Mouse (Mus musculus) embryonic facial prominence, embryonic 15.5 days (tissue): Measurements from ENCODE around the gene Rhebl1. TPM values are rescaled to one million over a fixed set of nuclear protein-coding genes. Genes with fewer than 3 reads are reported as not detected.
"Not testable (repeated sequence)": the region's sequence is repeated elsewhere in the genome, so short reads cannot be mapped to it uniquely, and the experiment has no call there.

Experiments
- ATAC-seq: fragments of 200-750 bp; cut with Nextera tagmentation; 2 replicates; pipeline ENCODE4 v1.8.0; 2017; ENCODE audit warnings: low read depth, moderate TSS enrichment; ENCODE audit not compliant: insufficient number of reproducible peaks, low FRiP score, low TSS enrichment
- H3K27ac ChIP-seq: fragments of 300-500 bp; sonication (generic); replicated peaks from 2 replicates; pipeline ENCODE4 v1.5.1; 2015; ENCODE audit warnings: mild to moderate bottlenecking, inconsistent platforms
- H3K27me3 ChIP-seq: fragments of 300-500 bp; sonication (generic); 2 replicates; pipeline ENCODE4 v1.6.1; 2015; ENCODE audit warnings: inconsistent platforms
- H3K36me3 ChIP-seq: fragments of 300-500 bp; sonication (generic); 2 replicates; pipeline ENCODE4 v1.6.1; 2015; ENCODE audit warnings: mild to moderate bottlenecking, inconsistent platforms
- H3K4me1 ChIP-seq: fragments of 300-500 bp; sonication (generic); 2 replicates; pipeline ENCODE4 v1.6.1; 2015; ENCODE audit warnings: inconsistent platforms
- H3K4me2 ChIP-seq: fragments of 300-500 bp; sonication (generic); replicated peaks from 2 replicates; pipeline ENCODE4 v1.6.1; 2015; ENCODE audit warnings: mild to moderate bottlenecking, inconsistent platforms
- H3K4me3 ChIP-seq: fragments of 300-500 bp; sonication (generic); replicated peaks from 2 replicates; pipeline ENCODE4 v1.5.1; 2015; ENCODE audit warnings: mild to moderate bottlenecking, inconsistent platforms
- H3K9ac ChIP-seq: fragments of 300-500 bp; sonication (generic); 2 replicates; pipeline ENCODE4 v1.6.1; 2015; ENCODE audit warnings: inconsistent platforms
- H3K9me3 ChIP-seq: fragments of 300-500 bp; sonication (generic); replicated peaks from 2 replicates; pipeline ENCODE4 v1.6.1; 2016; ENCODE audit warnings: inconsistent platforms
- WGBS: fragments of 180-500 bp; shearing (Covaris S2); methylation state at CpG from one replicate; pipeline ENCODE4 v1.1.7; 2015; 5-methylcytosine and 5-hydroxymethylcytosine counted together
- polyA plus RNA-seq: library from polyadenylated mRNA; unstranded; fragments of >200 nt; fragmentation: Nextera tagmentation; extraction: Ambion mirVana; gene quantifications from 2 replicates; pipeline ENCODE4 v1.2.1, GENCODE M21; 2015

Rhebl1 gene
- polyA plus RNA-seq, 1 experiment from 2014 or later, result 17.3 TPM

DNA sequence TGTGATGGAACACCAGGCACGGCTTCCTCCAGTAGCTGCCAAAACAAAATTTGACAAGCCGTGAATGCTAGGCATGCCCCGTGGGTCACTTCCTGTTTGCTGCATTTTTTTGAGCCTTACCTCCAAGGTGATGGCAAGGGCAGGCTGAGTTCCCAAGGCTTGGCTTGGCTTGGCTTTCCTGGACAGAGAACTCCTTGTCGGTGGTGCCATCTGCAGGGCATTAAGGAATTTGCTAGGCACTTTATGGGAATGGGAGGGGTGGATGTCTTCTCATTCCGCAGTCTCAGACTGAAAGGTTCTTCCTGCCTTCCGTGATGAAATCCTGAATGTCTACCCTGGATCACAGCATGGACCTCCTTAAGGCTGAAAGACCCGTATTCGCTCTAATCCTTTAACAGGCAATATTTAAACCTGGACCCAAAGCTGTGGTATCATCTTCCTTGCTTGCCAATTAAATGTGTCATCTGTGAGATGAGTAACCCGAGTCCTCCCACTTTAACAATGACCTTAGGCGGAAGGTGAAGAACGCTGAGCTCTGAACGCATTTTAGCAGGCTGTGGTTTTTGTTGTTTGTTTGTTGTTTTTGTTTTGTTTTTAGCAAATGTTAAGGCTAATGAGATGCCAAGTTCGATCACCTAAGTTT lies 34.4 kb upstream of the Rhebl1 start:
- Histone ChIP-seq H3K4me1 (peaks cover 18% of the 10 kb centered on the region), H3K4me2 (no peak overlapping the region), H3K36me3 (peaks cover 14% of the 10 kb centered on the region; the same call in 1 of the 2 replicates), H3K9ac (no peak overlapping the region), H3K4me3 (no peak overlapping the region), H3K27me3 (no peaks in the 10 kb centered on the region), H3K27ac (peak overlapping the region; percentile 55; the same call in 1 of the 2 replicates), H3K9me3 (no peaks in the 10 kb centered on the region)
- no peak for ATAC-seq
- 9% methylated on average over 13 of the region's 13 CpGs for WGBS

DNA sequence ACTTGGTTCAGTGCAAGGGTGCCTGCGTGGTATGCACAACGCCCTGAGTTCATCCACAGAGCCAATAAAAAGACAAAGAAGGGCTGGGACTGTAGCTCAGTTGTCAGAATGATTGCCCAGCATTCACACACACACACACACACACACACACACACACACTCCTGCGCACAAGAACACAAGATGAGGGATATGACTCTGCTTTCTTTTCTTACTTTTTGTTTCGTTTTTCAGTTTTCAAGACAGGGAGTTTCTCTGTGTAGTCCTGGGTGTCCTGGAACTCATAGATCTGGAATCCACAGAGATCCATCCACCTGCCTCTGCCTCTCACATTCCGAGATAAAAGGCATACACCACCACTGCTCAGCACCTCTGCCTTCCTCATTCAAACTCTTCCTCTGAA lies 33.2 kb upstream of the Rhebl1 start:
- H3K27me3 ChIP-seq, result no peaks in the 10 kb centered on the region
- H3K4me1 ChIP-seq, result peaks cover 13% of the 10 kb centered on the region
- no peak overlapping the region for H3K9ac ChIP-seq
- H3K4me3 ChIP-seq, result no peak overlapping the region
- ATAC-seq, result no peak
- H3K36me3 ChIP-seq, result peaks cover 14% of the 10 kb centered on the region; the same call in 1 of the 2 replicates
- WGBS, result 77% methylated on average over 5 of the region's 5 CpGs
- no peaks in the 10 kb centered on the region for H3K9me3 ChIP-seq
- H3K4me2 ChIP-seq, result no peak overlapping the region
- no peak overlapping the region for H3K27ac ChIP-seq

DNA sequence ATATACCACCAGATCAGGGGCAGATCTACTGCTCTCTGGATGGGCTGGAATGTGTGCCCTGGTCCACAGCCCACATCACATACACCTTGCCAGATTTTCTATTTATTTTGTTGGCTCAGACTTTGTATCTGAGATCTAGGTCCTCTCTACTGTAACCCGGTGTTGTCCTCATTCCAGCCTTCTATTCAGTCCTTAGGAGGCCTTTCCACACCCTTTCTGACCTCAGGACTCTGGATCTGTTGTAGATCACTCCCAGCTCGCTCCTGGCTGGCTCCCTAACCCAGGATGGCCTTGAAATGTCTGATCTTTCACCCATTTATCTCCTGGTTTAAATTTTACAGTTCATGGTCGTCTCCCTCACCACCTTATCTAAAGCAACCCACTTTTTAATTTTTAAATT lies 30.3 kb upstream of the Rhebl1 start:
- Histone ChIP-seq H3K4me2 (no peak overlapping the region), H3K9me3 (no peaks in the 10 kb centered on the region), H3K36me3 (no peaks in the 10 kb centered on the region), H3K27me3 (no peaks in the 10 kb centered on the region), H3K9ac (no peak overlapping the region), H3K4me1 (peaks cover 9% of the 10 kb centered on the region), H3K27ac (no peak overlapping the region), H3K4me3 (no peak overlapping the region)
- no peak for ATAC-seq
- WGBS, result 86% methylated on average over 3 of the region's 3 CpGs

DNA sequence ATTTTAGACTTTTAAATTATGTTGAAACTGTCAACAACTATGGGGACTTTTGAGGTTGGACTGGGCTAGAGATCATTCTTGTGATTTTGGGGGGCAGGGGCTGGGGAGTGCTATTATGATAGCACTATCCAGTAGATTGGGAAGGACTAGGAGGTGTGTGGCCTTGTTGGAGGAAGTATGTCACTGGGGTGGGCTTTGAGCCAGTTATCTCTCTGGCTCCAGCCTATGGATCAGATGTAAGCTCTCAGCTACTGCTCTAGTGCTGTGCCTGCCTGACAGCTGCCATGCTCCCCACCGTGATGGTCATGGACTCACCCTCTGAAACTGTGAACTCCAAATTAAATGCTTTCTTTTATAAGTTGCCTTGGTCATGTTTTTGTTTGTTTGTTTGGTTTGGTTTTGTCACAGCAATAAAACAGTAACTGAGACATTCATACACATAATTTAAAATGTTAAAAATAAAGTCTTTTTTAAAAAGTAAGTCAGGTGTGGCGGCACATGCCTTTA lies 28.7 kb upstream of the Rhebl1 start:
- Histone ChIP-seq H3K9me3 (no peaks in the 10 kb centered on the region), H3K27me3 (no peaks in the 10 kb centered on the region), H3K4me2 (no peak overlapping the region), H3K27ac (no peak overlapping the region), H3K4me3 (no peak overlapping the region), H3K4me1 (peaks cover 7% of the 10 kb centered on the region; the same call in 1 of the 2 replicates), H3K9ac (no peak overlapping the region), H3K36me3 (no peaks in the 10 kb centered on the region)
- 87% methylated on average over 2 of the region's 2 CpGs for WGBS
- ATAC-seq, result no peak

DNA sequence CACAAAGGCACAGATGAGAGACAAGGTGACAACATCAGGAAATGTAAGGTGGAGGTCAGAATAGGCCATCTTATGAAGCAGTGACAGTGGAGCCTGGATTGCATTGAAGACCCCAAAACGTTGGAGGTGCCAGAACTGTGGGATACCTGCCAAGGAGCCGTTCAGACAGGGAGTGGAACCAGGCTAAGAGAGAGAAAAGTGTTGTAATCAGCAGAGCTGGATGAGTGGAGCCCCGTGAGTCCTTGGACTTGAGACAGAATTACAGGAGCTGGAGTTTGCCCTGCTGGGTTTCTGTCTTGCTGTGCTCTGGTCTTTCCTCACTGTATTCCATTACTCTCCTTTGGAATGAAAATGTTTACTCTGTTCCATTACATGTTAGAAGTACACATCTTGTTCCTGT lies 28.2 kb upstream of the Rhebl1 start:
- Histone ChIP-seq H3K9ac (no peak overlapping the region), H3K9me3 (no peaks in the 10 kb centered on the region), H3K4me3 (no peak overlapping the region), H3K4me1 (peaks cover 7% of the 10 kb centered on the region; the same call in 1 of the 2 replicates), H3K36me3 (no peaks in the 10 kb centered on the region), H3K27ac (no peak overlapping the region), H3K4me2 (no peak overlapping the region), H3K27me3 (no peaks in the 10 kb centered on the region)
- WGBS, result 54% methylated on average over 3 of the region's 3 CpGs
- no peak for ATAC-seq

DNA sequence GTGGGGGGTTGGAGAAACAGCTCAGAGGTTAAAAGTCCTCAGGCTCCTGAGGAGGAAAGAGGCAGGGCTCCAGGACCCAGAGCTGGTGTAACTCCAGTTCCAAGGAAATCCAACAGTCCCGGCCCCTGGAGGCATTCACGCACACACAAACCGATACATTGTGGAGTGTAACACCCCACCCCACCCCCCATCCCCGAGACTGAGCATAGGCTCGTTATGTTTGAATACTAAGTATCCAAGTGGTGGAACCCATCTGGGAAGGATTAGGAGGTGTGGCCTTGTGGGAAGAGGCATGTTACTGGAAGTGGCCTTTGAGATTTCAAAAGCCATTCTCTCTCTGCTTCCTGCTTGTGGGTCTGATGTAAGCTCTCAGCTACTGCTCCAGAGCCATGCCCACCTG lies 27.2 kb upstream of the Rhebl1 start:
- Histone ChIP-seq H3K27ac (no peak overlapping the region), H3K4me2 (no peak overlapping the region), H3K4me1 (peaks cover 13% of the 10 kb centered on the region), H3K27me3 (no peaks in the 10 kb centered on the region), H3K4me3 (no peak overlapping the region), H3K36me3 (no peaks in the 10 kb centered on the region), H3K9me3 (no peaks in the 10 kb centered on the region), H3K9ac (no peak overlapping the region)
- no peak for ATAC-seq
- 67% methylated on average over 5 of the region's 5 CpGs for WGBS

DNA sequence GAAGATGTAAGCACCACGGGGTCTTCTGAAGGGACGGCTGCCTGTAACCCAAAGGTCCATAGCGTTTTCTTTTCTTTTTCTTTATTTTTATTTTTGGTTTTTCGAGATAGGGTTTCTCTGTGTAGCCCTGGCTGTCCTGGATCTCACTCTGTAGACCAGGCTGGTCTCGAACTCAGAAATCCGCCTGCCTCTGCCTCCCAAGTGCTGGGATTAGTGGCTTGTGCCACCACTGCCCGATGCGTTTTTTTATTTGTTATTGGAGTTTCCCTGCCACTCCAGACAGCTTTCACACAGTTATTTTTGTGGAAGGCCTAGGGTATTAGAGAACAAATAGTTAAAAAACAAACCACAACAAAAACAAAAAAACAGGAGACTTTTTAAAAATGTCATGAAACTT lies 24.2 kb upstream of the Rhebl1 start:
- Histone ChIP-seq H3K4me1 (peaks cover 26% of the 10 kb centered on the region), H3K4me3 (peak overlapping the region; percentile 89), H3K9ac (peak overlapping the region; percentile 39), H3K27ac (peak overlapping the region; percentile 86), H3K4me2 (peak overlapping the region; percentile 74)
- not testable (repeated sequence) for ATAC-seq, H3K27me3 ChIP-seq, H3K36me3 ChIP-seq, H3K9me3 ChIP-seq
- WGBS, result 25% methylated on average over 8 of the region's 8 CpGs

DNA sequence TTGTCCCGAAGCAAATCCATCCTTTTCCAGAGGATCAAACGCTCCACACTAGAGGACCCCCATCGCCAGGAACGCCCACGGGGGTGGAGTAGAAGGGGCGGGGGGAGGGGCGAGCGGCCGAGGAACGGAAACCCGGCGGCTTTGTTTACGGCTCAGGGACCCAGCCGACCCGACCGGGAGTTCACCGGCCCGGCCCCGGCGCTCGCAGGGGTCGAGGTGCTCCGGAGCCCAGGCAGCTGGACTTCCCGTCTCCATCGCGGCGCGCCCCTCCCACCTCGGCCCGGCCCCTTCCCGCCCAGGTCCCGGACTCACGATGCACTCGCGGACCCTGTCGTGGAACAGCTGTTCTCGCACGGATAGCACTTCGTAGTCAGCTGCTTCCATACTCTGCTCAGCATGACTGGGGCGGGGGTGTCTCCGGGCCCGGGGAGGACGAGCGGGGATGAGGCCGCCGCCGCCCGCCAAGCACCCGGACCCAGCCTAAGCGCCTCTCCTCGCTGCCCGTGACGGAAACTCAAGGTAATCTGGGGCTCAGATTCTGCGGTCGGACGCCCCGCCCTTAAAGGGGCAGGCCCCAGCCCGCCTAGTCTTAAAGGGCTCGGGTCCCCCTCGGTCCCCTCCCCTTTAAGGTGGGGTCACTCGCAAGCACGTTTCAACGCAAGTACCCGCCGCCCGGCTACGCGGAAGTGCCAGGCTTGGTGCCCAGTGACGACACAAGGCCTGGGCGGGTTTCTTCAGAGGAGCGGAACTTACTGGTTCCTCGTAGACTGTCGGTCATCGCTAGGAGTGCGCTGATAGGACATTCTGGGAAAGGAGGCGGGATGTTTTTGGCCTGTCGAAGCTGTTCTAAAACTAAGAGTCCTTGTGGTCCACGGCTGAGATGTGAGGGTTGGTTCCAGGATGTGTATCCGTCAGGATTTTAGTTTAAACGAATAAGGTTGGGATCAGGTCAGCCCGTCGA lies 23.5 kb upstream of the Rhebl1 start, which contains the start of gene Lmbr1l:
TSS of gene Lmbr1l (minus strand) at position 694 of the 961 bp plus-strand sequence.
- no peaks in the 10 kb centered on the region for H3K9me3 ChIP-seq
- under 1% methylated on average over 81 of the region's 82 CpGs for WGBS
- H3K4me3 ChIP-seq, result peak within 1 kb of the TSS; percentile 89
- peaks cover 12% of the 10 kb centered on the region for H3K36me3 ChIP-seq
- H3K27ac ChIP-seq, result peak within 1 kb of the TSS; percentile 97
- H3K9ac ChIP-seq, result peak within 1 kb of the TSS; percentile 85
- ATAC-seq, result peak; percentile 99
- H3K4me1 ChIP-seq, result peaks cover 26% of the 10 kb centered on the region
- H3K4me2 ChIP-seq, result peak within 1 kb of the TSS; percentile 74
- no peaks in the 10 kb centered on the region for H3K27me3 ChIP-seq

DNA sequence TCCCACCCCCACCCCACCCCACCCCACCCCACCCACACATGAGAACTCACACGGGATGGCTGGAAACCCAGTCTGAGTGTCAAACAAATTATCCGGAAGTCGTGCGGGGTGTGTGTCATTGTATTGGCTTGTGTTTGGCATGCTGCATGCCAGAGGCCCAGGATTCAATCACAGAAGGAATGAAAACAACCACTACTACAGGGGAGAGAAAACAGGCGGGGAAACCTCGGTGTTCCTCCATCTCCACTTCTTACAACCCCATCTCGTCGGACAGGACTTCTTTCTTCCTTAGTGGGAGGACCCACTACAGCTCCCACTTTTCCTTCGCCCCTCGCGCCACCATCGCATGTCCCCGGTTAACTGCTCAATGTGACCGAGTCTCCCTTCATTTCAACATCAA lies 22.8 kb upstream of the Rhebl1 start:
- no peaks in the 10 kb centered on the region for H3K27me3 ChIP-seq
- no peak for ATAC-seq
- peak overlapping the region; percentile 85 for H3K9ac ChIP-seq
- under 1% methylated on average over 14 of the region's 14 CpGs for WGBS
- H3K4me2 ChIP-seq, result peak overlapping the region; percentile 74
- peak overlapping the region; percentile 89 for H3K4me3 ChIP-seq
- peak overlapping the region; percentile 97 for H3K27ac ChIP-seq
- peaks cover 19% of the 10 kb centered on the region for H3K36me3 ChIP-seq
- H3K9me3 ChIP-seq, result no peaks in the 10 kb centered on the region
- H3K4me1 ChIP-seq, result peaks cover 26% of the 10 kb centered on the region

DNA sequence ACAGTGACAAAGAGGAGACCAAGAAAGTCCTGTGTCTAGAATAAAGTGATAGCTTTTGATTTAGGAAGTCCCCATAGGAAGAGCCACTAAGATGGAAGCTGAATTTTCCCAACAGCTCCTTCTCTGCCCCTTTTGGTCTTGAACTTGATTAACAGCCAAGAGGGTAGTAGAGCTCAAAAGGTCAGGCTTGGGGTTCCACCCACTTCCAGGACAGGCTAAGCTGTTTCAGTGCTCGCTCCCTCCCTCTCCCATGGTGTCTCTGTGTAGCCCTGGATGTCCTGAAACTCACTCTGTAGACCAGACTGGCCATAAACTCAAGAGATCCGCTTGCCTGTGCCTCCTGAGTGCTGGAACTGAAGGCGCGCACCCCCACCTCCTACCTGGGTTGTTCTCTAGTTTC lies 21.7 kb upstream of the Rhebl1 start:
- 91% methylated on average over 4 of the region's 4 CpGs for WGBS
- Histone ChIP-seq H3K4me1 (peaks cover 26% of the 10 kb centered on the region), H3K9me3 (no peaks in the 10 kb centered on the region), H3K27ac (no peak overlapping the region), H3K27me3 (no peaks in the 10 kb centered on the region), H3K9ac (no peak overlapping the region), H3K4me2 (peak overlapping the region; percentile 74), H3K36me3 (peaks cover 30% of the 10 kb centered on the region), H3K4me3 (peak overlapping the region; percentile 89; the same call in 1 of the 2 replicates)
- ATAC-seq, result no peak

DNA sequence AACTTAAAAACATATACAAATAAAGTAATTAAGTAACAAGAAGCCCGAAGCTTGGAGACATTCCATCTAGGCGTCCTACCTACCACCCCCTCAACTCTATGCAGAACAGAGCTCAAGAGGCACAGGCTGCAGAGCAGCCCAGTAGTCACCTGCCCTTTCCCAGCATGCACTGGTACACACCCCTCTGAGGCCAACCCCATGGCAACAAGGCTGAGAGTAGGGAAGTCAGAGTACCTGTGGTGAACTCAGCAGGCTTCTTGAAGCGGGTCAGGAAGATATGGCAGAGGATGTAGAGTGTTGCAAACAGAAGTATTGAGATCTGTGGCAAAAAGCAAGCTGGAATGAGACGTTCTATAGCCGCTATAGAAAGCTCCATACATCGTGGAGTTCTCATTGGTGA lies 20.6 kb upstream of the Rhebl1 start:
- Histone ChIP-seq H3K27me3 (no peaks in the 10 kb centered on the region), H3K36me3 (peaks cover 41% of the 10 kb centered on the region), H3K9ac (no peak overlapping the region), H3K9me3 (no peaks in the 10 kb centered on the region), H3K4me3 (no peak overlapping the region), H3K27ac (no peak overlapping the region), H3K4me1 (peaks cover 26% of the 10 kb centered on the region), H3K4me2 (no peak overlapping the region)
- ATAC-seq, result no peak
- whole genome bisulfite sequencing, result 94% methylated on average over 6 of the region's 6 CpGs
